Mouse (Mus musculus) T-helper 1 cell (primary cell): ENCODE results near the gene Adamtsl1.

Source experiments
- in situ Hi-C: fragments of 300-600 bp; cut with MboI, MseI; formaldehyde crosslinking; loops from one replicate; pipeline ENCODE4 v1.15.1; 2025; ENCODE audit warnings: high pct_unique_total_duplicates

Gene Adamtsl1

DNA sequence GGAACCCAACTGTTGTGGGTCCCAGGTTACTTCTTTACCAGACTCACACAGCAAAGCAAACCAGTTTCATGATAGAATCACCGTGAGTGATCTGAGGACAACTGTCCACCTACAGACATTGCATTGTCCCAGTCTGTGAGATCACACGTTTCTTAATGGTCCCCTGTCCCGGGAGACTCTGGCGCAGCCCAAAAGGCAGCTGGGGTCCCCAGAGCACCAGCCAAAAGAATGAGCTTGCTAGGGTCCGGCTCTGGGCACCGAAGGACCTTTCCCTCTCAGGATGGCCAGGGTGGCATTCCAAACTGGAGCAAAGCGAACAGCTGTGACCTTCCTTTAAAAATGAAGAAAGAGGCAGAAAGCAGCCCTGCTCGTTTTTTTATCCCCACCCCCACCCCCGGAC lies at the start of gene Adamtsl1:
Gene Adamtsl1, plus strand, starts transcription at position 381 of the 400 bp plus-strand sequence.
- in situ Hi-C loops, result no loop called here

GRCm38 (mm10) chr4:85483586-85483985 lies 30.4 kb upstream of the Adamtsl1 start:
- in situ Hi-C loops, result no loop called here

- in situ Hi-C loops, result no loop called here
Observed at GRCm38 (mm10) chr4:85486316-85486946, 27.5 kb upstream of the Adamtsl1 start.

GRCm38 (mm10) chr4:85505718-85506117 lies 8.3 kb upstream of the Adamtsl1 start:
- in situ Hi-C loops, result no loop called here

GRCm38 (mm10) chr4:85506976-85507375 lies 7.0 kb upstream of the Adamtsl1 start:
- in situ Hi-C loops, result no loop called here

DNA sequence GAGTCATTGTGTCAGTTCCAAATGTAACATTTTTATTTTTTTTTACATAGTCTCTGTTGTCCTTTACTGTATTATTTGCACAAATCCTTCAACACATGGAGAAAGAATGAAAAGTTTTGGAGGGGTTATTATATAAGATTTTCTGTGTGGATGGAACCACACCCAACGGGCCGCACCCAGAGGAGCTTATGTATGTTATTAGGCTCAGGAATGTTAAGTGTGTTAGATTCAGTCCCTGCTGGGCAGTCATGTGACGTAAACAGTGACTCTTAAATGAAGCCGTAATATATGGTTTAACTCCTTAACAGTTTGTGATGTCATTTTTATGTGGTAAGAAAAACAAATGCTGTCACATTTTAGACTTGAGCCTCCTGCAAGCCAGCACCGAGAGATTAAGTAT lies 6.5 kb upstream of the Adamtsl1 start:
- in situ Hi-C loops, result no loop called here

GRCm38 (mm10) chr4:85513288-85513687 lies 684 bp upstream of the Adamtsl1 start:
- in situ Hi-C loops, result no loop called here

GRCm38 (mm10) chr4:85514205-85514681 lies 271 bp downstream of the Adamtsl1 start:
- in situ Hi-C loops, result no loop called here

DNA sequence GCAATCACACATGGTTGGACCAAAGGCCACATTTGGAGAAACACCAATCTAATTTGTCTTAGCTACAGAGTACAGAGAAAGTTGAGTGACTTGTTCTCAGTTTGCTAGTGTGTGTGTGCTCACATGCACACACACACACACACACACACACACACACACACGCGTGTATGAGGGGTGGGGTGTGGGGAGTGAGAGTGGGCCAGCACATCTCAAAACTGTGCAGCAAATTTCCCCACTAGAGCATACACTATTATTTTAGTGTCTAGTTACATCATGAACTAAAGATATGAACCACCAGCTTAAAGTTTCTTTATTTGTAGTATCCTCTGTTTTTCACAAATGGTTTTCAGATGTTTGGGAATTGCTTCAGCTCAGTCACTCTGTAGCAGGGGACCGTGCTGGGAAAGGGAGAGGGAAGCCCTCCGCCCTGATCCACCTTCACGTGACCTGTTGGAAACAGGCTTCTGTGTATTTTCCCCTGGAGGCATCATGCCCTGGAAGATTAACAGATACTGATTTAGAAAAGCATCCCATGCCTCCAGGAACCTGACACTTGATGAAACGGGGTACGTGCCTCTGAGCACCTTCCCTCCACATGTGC lies 13.1 kb downstream of the Adamtsl1 start:
- in situ Hi-C loops, result no loop called here

- in situ Hi-C loops, result no loop called here
Observed at GRCm38 (mm10) chr4:85529852-85530251, 15.9 kb downstream of the Adamtsl1 start.

DNA sequence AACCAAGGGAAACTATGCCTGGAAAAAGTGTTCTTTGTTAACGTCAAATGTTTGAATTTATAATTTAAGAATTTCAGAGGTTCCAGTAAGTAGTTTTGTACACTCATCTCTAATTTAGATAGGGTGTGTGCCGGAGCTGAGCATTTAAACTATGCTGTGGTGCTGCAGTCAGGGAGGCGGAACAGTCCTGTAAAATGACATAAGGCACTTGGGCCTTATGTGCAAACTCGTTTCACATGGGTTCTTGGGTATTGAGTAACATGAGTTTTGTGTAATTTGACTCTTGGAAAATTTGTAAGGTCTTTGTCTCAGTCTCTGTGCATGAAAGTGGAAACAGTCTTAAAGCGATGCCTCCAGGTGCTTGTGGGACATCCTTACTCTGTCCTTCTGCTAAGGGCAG lies 25.7 kb downstream of the Adamtsl1 start:
- in situ Hi-C loops, result no loop called here

- in situ Hi-C loops, result no loop called here
Observed at GRCm38 (mm10) chr4:85543221-85543620, 29.2 kb downstream of the Adamtsl1 start.

DNA sequence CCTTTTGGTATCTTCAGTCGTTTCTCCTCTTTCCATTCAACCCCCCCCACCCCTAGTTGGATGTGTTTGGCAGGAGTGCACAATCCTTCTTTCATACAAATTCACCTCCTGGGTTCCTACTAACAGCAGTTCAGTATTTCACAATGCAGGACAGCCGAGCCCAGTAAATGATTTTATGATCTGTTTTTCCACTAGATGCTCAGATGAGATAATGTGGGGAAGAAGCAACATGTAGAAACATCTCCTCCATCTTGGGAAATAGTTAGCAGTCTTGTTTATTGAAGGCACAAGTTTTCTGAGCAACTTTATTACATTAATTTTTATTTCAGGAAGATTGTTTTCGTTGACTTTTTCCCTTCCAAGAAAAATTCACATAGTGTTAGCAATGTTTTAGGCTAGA lies 40.7 kb downstream of the Adamtsl1 start:
- in situ Hi-C loops, result no loop called here

- in situ Hi-C loops, result no loop called here
Observed at GRCm38 (mm10) chr4:85559753-85560152, 45.8 kb downstream of the Adamtsl1 start.

- in situ Hi-C loops, result no loop called here
Observed at GRCm38 (mm10) chr4:85585426-85585825, 71.5 kb downstream of the Adamtsl1 start.

GRCm38 (mm10) chr4:85588928-85589327 lies 75.0 kb downstream of the Adamtsl1 start:
- in situ Hi-C loops, result no loop called here

DNA sequence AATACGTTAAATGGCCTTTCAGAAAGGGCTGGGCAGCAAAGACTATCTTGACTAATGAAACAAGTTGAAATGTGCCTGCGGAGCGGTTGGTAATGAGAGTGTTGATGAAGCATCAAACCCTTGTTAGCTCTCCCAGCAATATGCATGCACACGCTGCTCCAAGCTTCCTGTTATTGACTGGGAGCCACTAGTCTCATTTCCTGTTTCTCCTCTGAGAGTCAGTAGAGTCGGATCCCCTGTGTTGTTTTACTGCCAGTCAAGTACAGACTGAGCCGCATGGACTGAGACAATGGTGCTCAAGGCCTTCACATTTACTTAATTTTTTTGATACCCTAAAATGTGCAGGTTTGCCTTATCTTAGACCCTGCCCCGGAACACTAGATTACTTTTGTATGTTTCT lies 77.1 kb downstream of the Adamtsl1 start:
- in situ Hi-C loops, result no loop called here

GRCm38 (mm10) chr4:85594159-85594558 lies 80.2 kb downstream of the Adamtsl1 start:
- in situ Hi-C loops, result no loop called here

DNA sequence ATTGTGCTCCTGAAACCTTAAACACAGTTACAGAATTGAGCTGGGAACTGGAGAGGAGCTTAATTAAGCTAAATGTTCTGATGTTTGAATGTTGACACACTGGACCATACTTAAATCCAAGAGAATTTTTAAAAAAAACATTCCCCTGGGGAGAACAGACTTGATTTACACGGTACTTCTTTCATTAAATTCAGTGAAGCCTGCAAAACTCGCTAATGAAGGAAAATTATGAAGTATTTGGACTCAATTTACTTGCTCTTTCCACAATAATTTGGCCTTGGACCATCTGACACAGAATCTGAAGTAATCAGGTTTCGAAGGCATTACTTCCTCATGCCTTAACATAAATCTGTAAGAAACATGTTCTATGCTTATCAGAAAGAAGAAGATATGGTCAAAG lies 99.4 kb downstream of the Adamtsl1 start:
- in situ Hi-C loops, result no loop called here

- in situ Hi-C loops, result no loop called here
Observed at GRCm38 (mm10) chr4:85618746-85619145, 104.8 kb downstream of the Adamtsl1 start.

DNA sequence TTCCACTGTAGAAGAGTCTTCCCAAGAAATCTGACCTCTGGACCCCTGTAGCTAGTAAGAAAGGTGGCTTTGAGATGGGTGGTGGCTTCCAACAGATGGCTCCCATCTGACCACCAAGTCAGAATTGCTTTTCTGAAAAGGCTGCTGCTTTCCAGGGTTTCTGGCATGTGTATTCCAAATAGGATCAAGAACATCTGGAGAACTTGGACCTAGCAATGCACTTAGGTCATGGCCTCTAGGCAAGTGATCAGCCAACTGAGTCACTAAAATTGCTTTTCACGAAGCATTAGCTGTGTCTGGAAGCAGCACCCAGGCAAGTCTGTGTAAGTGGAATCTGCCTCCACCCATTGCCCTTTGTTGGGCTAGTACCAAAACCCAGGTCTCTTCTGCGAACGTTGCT lies 105.3 kb downstream of the Adamtsl1 start:
- in situ Hi-C loops, result no loop called here

DNA sequence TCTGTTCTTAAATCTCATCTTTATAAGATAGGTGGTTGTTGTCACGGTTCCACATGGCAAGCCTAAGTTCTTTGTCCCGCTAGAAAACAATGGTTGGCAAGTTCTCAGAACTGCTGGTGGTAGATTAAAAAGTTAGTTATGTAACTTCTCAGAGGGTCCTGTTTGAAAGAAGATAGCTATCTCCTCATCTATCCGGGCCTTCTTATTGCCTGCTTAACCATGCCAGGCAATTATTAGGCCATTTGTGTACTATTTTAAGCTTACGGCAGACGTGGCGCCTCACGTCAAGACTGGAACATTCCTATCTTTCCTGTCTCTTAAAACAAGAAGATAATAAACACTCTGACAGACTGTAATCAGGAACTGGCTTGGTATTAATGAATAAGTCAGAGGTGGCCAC lies 115.4 kb downstream of the Adamtsl1 start:
- in situ Hi-C loops, result no loop called here

- in situ Hi-C loops, result no loop called here
Observed at GRCm38 (mm10) chr4:85669271-85669670, 155.3 kb downstream of the Adamtsl1 start.

DNA sequence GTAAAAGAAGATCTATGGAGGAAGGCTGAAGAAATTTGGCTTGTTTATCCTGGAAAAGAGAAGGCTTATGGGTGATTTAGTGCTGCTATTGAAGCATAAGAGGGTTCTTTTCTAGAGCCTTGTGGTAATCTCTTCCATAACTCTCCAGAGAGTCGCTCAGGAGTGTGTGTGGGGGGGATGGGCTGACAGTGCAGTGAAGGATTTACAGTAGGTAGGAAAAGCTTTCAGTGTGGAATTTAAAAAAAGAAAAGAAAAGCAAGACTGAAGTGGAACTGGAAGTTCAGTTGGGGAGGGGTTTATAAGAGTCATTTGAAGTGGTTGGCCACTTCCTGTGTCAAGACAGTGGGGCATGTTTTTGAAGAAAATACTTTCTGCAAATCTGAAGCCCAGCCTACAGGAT lies 155.8 kb downstream of the Adamtsl1 start:
- in situ Hi-C loops, result no loop called here
